Mouse (Mus musculus) heart, adult 8-10 months (tissue): ENCODE results near the gene Chd6. TPM values are rescaled to one million over a fixed set of nuclear protein-coding genes. Genes with fewer than 3 reads are reported as not detected.

ENCODE experiments used
- DNase-seq: peaks from one replicate; pipeline ENCODE4 v3.0.0; 2022; ENCODE audit warnings: low spot score
- total RNA-seq, 4 experiments: library from RNA; stranded (reverse); gene quantifications; 2 replicates each; pipeline ENCODE4 v1.2.4; 2022

Chd6 gene
- total RNA-seq, 4 experiments from 2014 or later, result 31.5 to 62.5 (median 46.7) TPM

- no peak for DNase-seq
Measured at GRCm38 (mm10) chr2:161075553-161075952, 33.3 kb downstream of the Chd6 start.

GRCm38 (mm10) chr2:161066097-161066759 is 42.6 kb downstream of the Chd6 start:
- DNase-seq, result no peak

DNA sequence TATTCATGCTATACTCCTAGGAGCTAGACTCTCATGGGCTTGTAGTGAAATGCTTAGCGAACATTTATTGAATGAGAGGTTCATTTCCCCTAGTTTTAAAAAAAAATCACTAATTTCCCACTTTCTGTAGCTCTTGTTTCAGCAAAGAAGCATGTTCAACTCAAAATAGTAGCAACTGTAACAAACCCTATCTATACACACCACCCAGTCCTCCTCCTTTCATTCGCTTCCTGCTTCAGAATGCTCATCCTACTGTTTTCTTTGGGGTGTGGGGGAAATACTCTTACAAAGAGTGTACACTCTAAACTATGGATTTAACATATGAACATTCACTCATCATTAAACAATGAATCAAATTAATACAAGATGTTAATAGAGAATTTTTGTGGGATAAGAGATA is 43.3 kb downstream of the Chd6 start:
- DNase-seq, result no peak

GRCm38 (mm10) chr2:161064836-161065235 is 44.0 kb downstream of the Chd6 start:
- DNase-seq, result no peak

DNA sequence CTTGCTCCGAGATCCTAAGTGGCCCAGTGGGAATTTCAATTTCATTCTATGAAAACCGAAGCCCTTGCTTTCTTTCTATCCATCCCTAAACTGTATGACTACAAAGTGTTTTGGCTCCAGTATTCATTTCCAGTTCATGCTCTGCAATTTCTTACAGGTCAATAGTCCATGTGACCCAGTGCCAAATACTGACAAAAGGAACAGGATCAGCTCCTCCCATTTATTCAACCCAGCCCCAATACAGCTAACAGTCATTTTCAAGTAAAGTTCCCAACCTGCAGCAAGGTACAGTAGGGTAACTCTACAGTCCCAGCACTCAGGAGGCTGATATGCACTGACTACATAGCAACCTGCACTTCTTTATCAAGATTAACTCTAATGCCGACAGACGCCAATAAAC is 50.0 kb downstream of the Chd6 start:
- DNase-seq, result no peak

GRCm38 (mm10) chr2:161053765-161054164 is 55.1 kb downstream of the Chd6 start:
- DNase-seq, result no peak

DNA sequence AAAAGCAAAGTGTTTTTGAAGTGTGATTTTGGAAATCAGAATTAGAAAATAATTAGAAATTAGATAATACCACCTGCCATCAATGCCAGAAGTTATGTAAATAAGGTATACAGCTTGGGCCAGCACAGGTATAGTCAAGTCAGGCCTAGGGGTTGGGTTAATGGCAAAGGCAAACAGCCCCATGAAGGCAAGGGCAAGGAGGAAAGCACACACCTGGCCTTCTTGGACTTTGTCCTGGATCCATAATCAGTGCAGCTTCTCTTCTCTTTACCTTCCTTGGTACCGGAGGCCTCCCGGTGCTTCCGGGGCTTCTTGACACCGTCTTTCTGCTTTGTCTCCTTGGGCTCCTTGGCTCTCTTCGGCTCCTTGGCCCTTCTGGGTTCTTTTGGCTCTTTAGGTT is 56.7 kb downstream of the Chd6 start:
- DNase-seq, result no peak

DNA sequence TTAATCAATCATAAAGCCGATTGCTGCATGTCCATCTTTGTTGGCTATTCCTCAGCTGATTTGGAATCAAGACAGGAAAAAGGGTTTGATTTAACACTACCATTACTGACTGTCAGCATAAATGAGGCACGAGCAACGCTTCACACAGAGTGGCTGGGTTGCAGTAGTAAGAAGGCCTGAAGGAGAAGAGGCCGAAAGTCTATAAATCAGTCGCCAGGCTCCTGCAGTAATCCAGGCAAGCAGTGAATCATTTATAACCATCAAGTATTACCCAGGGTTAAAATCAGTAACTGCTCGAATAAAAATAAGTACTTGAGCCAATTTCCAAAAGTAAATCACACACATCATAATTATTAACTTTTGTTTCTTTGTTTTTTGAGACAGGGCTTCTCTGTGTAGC is 59.4 kb downstream of the Chd6 start:
- DNase-seq, result no peak

GRCm38 (mm10) chr2:161044492-161045201 is 64.2 kb downstream of the Chd6 start:
- DNase-seq, result no peak

- no peak for DNase-seq
Measured at GRCm38 (mm10) chr2:161042874-161043273, 66.0 kb downstream of the Chd6 start.

GRCm38 (mm10) chr2:161040743-161041142 is 68.1 kb downstream of the Chd6 start:
- no peak for DNase-seq

DNA sequence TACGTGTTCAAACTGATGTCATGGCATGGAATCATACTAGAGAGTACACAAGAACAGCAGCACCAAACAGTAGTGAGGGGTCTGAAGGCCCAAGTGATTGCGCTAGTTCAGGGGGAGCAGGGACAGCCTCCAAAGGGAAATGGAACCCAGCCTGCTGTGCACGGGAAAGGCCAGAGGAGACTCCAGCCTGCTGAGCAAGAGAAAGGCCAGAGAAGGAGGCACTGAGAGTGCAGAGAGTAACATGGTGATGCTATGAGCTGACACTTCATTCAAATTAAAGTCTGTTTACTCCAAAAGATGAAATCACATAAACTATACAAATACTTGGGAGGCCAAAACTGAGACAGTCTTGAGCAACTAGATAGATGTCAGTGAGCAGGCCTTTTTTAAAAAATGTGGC is 71.1 kb downstream of the Chd6 start:
- no peak for DNase-seq

DNA sequence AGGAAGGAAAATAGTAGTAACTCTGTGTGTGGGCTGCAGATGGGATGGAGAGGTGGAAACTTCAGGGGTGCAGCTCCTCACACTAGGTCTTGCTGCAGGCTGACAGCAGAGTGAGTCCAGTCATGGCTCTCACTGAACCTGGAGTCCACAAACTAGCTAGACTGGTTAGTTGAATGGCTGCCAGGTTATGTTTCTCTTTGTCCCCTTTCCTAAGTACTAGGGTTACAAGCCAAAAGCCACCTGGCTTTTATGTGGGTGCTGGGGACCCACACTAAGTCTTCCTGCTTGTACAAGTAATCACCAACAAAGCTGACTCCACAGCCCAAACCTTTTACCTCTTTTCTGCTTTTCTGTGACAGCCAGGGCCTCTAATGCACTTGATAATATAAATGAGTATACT is 75.7 kb downstream of the Chd6 start:
- DNase-seq, result no peak

DNA sequence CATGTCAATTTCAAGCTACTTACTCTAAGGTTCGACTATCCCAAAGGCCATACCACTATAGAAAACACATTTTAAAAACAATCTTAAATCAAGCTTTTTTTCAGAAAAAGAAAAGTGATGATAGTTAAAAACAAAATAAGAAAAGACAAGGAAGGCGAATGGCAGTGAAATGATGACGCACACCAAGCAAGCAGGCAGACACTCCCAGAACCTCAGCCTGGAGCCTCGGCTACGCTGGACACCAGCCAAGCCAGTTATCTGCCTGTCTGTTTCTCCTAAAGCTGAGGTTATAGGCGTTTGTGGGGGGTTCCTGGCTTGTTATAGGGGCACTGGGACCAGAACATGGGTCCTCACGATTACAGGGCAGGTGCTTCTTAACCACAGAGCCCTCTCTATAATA is 76.5 kb downstream of the Chd6 start:
- DNase-seq, result no peak

GRCm38 (mm10) chr2:161024606-161025005 is 84.3 kb downstream of the Chd6 start:
- DNase-seq, result no peak

DNA sequence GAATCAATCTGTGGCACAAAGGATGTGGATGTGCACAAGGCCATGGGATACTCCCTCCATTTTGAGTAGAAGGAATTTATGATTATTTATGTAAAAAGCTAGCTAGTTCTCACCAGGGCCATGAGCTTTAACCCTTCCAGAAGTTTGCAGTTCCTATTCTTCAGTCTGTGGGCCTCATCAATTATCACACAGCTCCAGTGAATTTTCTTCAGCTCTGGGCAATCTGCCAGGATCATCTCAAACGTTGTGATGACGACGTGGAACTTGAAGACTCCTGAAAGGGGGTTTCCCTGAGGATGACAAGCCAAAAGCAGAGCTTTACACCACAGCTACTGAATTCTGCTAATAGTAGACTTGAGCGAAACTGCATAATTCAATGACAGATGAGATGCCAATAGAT is 91.0 kb downstream of the Chd6 start:
- DNase-seq, result no peak

GRCm38 (mm10) chr2:161012577-161013251 is 96.2 kb downstream of the Chd6 start:
- DNase-seq, result no peak

DNA sequence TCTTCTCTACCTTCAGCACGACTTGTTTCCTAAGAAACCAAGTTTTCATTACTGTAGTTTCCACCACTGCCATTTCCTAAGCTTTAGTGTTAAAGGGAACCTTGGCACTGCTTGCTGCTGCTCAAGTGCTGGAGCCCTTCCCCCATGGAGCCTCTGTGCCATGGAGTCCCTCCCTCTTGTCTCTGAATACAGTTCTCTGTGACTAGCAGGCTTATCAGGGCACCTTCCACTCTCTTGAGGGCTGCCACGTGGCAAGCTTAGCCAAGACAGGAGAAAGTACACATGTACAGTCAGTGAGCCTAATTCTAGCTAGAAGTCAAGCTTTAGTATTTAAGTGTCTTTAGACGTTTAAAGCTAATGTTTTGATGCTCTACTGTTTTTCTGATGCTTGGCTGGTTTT is 104.5 kb downstream of the Chd6 start:
- DNase-seq, result peak; percentile 50

DNA sequence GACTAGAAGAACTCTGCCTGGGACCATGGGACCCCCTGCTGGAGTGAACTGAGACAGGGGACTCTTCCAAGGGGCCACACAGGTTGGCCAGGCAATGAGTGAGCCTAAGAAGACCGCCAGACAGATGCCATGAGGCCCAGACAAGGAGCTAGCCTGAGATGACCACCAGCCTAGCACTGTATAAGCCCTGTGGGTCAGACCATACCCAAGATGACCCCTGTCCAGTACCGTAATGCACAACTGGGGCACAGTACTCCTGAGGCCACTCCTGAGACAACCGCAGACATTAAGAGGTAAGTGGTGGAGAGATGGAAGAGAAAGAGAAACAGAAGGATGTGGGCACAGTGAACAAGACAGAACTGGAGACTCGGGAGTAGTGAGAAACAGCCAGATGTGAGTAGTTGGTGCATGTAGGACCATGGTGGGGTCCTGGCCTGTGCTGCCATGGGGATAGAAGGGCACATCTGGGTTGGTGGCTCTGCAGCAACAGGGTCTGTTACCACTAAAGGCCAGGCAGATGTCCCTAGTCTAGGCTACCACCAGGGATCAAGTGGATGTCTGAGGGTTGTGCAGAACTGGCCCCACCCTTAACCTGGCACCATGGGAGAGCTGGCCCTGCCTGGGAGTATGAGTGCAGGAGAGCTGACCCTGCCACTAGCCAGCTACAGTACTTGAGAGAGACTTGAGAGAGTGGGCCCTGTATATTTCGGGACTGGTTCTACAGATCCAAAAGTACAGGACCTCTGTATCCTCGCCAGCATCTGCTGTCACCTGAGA is 111.7 kb downstream of the Chd6 start:
- no peak for DNase-seq

GRCm38 (mm10) chr2:160994181-160994580 is 114.7 kb downstream of the Chd6 start:
- no peak for DNase-seq

DNA sequence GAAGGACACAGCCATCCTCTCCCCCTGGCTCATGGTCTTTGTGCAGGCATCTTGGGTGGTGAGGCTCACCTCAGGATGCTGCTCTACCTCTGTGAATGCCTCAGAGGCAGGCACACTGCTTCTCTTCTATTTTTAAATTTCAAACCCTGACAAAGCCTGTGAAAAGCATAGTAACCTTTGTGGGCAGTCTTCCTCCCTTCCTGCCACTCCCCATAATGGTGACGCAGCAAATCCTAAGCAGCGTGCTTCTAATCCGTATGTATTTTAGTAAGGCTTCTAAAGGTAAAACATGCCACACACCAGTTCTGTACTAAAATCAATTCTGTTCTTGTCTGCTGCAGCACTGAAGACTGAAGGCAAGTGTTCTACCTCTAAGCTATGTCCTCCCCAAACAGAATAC is 116.4 kb downstream of the Chd6 start:
- DNase-seq, result no peak
